9 mouse cellular contexts compared by ENCODE assay signal in genomic region chr7:28596436-28597276, GRCm38 (mm10). TPM values are rescaled to one million over a fixed set of nuclear protein-coding genes. Genes with fewer than 3 reads are reported as not detected.
DNase-seq lines count a peak whose midpoint lies in the region; ATAC-seq lines count a peak whose summit lies in the region.
"Had no signal": no experiment of that assay in that cellular context is flagged by ENCODE, and none has a peak within 500 bp of the region (broad histone marks: within the 10 kb centered on the region; RNA-seq: fewer than 3 reads in every experiment).

No protein-coding gene starts in this region.

- peak overlapping the region; percentile 66 for H3K9ac ChIP-seq in intestine, embryonic 14.5 days (ENCODE audit: low read length)
- H3K9ac ChIP-seq in liver, embryonic 15.5 days = peak overlapping the region; percentile 76
- peak overlapping the region; percentile 78 for H3K9ac ChIP-seq in neural tube, embryonic 13.5 days

- peak; percentile 73 for ATAC-seq in intestine, embryonic 14.5 days (replicated peaks; ENCODE audit: low FRiP score, low TSS enrichment, low read depth)
- ATAC-seq in liver, embryonic 15.5 days (ENCODE audit: insufficient read depth) = peak; percentile 91
- ATAC-seq in neural tube, embryonic 13.5 days (ENCODE audit: low read depth) = 0 out of 2 replicates have a peak, but pooled peaks have one; percentile 7

- peaks cover 51% of the 10 kb centered on the region for H3K4me1 ChIP-seq in intestine, embryonic 14.5 days (replicated peaks; ENCODE audit: control insufficient read depth, insufficient read depth, low read length)
- H3K4me1 ChIP-seq in liver, embryonic 15.5 days (replicated peaks) = peaks cover 76% of the 10 kb centered on the region
- H3K4me1 ChIP-seq in neural tube, embryonic 13.5 days (replicated peaks) = peaks cover 66% of the 10 kb centered on the region

- H3K9me3 ChIP-seq in intestine, embryonic 14.5 days (ENCODE audit: control insufficient read depth, low read length) = no peaks in the 10 kb centered on the region
- H3K9me3 ChIP-seq in liver, embryonic 15.5 days (replicated peaks) = no peaks in the 10 kb centered on the region
- no peaks in the 10 kb centered on the region for H3K9me3 ChIP-seq in neural tube, embryonic 13.5 days

- H3K36me3 ChIP-seq in intestine, embryonic 14.5 days (ENCODE audit: control insufficient read depth, insufficient read depth, low read length) = peaks cover 5% of the 10 kb centered on the region; the same call in 1 of the 2 replicates
- peaks cover 14% of the 10 kb centered on the region; the same call in 1 of the 2 replicates for H3K36me3 ChIP-seq in liver, embryonic 15.5 days (replicated peaks)
- no peaks in the 10 kb centered on the region for H3K36me3 ChIP-seq in neural tube, embryonic 13.5 days

- no peaks in the 10 kb centered on the region for H3K27me3 ChIP-seq in intestine, embryonic 14.5 days (replicated peaks; ENCODE audit: control insufficient read depth, insufficient read depth, low read length)
- H3K27me3 ChIP-seq in liver, embryonic 15.5 days = no peaks in the 10 kb centered on the region
- no peaks in the 10 kb centered on the region for H3K27me3 ChIP-seq in neural tube, embryonic 13.5 days

- H3K4me2 ChIP-seq in intestine, embryonic 14.5 days (ENCODE audit: low read length) = peak overlapping the region; percentile 78
- peak overlapping the region; percentile 82 for H3K4me2 ChIP-seq in liver, embryonic 15.5 days
- H3K4me2 ChIP-seq in neural tube, embryonic 13.5 days = peak overlapping the region; percentile 90

- WGBS in intestine, embryonic 14.5 days = 37% methylated on average over 20 of the region's 20 CpGs
- 58% methylated on average over 20 of the region's 20 CpGs for WGBS in liver, embryonic 15.5 days (ENCODE audit: insufficient replicate concordance)
- 31% methylated on average over 20 of the region's 20 CpGs for WGBS in neural tube, embryonic 13.5 days

- peak; percentile 71 for DNase-seq in urinary bladder, postnatal 14 days (ENCODE audit: low spot score)
- DNase-seq in urinary bladder, postnatal 25 days (ENCODE audit: low spot score) = no peak
- DNase-seq in embryo, embryonic 9.5 days (ENCODE audit: extremely low spot score) = peak; percentile 52
- peak; percentile 75 for DNase-seq in intestine, embryonic 14.5 days (ENCODE audit: low spot score)
- DNase-seq in left cerebral cortex, adult 11 months (ENCODE audit: low spot score) = no peak
- no peak for DNase-seq in thymus, postnatal 25 days

- peak overlapping the region; percentile 86 for H3K27ac ChIP-seq in intestine, embryonic 14.5 days (ENCODE audit: low read depth)
- peak overlapping the region; percentile 95 for H3K27ac ChIP-seq in liver, embryonic 15.5 days (replicated peaks)
- H3K27ac ChIP-seq in neural tube, embryonic 13.5 days (replicated peaks) = peak overlapping the region; percentile 89; the same call in 1 of the 2 replicates

- H3K4me3 ChIP-seq in intestine, embryonic 14.5 days (ENCODE audit: low read depth, low read length) = peak overlapping the region; percentile 64
- peak overlapping the region; percentile 80 for H3K4me3 ChIP-seq in liver, embryonic 15.5 days (replicated peaks)
- H3K4me3 ChIP-seq in neural tube, embryonic 13.5 days = peak overlapping the region; percentile 63

RNA-seq across cellular contexts. Expression of gene Samd4b, which starts 1.3 kb away (rescaled TPM):
- polyA plus RNA-seq in intestine, embryonic 14.5 days (2014; fragmentation: Nextera tagmentation; extraction: Ambion mirVana) = 26.7 and 27.7 TPM in 2 replicates
- polyA plus RNA-seq in liver, embryonic 15.5 days (2015; fragmentation: Nextera tagmentation; extraction: Ambion mirVana) = 5.6 and 6.6 TPM in 2 replicates
- 25.6 and 26.9 TPM in 2 replicates for polyA plus RNA-seq in neural tube, embryonic 13.5 days (2015; fragmentation: Nextera tagmentation; extraction: Ambion mirVana)

RNA-seq across cellular contexts. Expression of gene Pak4, which starts 1.3 kb away (rescaled TPM):
- 50.2 and 50.8 TPM in 2 replicates for polyA plus RNA-seq in intestine, embryonic 14.5 days (2014; fragmentation: Nextera tagmentation; extraction: Ambion mirVana)
- 17.9 and 19.2 TPM in 2 replicates for polyA plus RNA-seq in liver, embryonic 15.5 days (2015; fragmentation: Nextera tagmentation; extraction: Ambion mirVana)
- 20.1 and 20.2 TPM in 2 replicates for polyA plus RNA-seq in neural tube, embryonic 13.5 days (2015; fragmentation: Nextera tagmentation; extraction: Ambion mirVana)

RNA-seq across cellular contexts. Expression of gene Acp7, which starts 34.5 kb away (rescaled TPM):
- polyA plus RNA-seq in intestine, embryonic 14.5 days (2014; fragmentation: Nextera tagmentation; extraction: Ambion mirVana) = not detected in 2 replicates
- not detected in 2 replicates for polyA plus RNA-seq in liver, embryonic 15.5 days (2015; fragmentation: Nextera tagmentation; extraction: Ambion mirVana)
- polyA plus RNA-seq in neural tube, embryonic 13.5 days (2015; fragmentation: Nextera tagmentation; extraction: Ambion mirVana) = not detected in 2 replicates
- polyA plus RNA-seq: gonadal fat pad, adult 2 months had no signal

RNA-seq across cellular contexts. Expression of gene Nccrp1, which starts 49.6 kb away (rescaled TPM):
- polyA plus RNA-seq in intestine, embryonic 14.5 days (2014; fragmentation: Nextera tagmentation; extraction: Ambion mirVana) = not detected in 2 replicates
- not detected in 2 replicates for polyA plus RNA-seq in liver, embryonic 15.5 days (2015; fragmentation: Nextera tagmentation; extraction: Ambion mirVana)
- polyA plus RNA-seq in neural tube, embryonic 13.5 days (2015; fragmentation: Nextera tagmentation; extraction: Ambion mirVana) = not detected in 2 replicates

RNA-seq across cellular contexts. Expression of gene Sycn, which starts 56.0 kb away (rescaled TPM):
- polyA plus RNA-seq in intestine, embryonic 14.5 days (2014; fragmentation: Nextera tagmentation; extraction: Ambion mirVana) = 15.7 and 17.9 TPM in 2 replicates
- 0.68 TPM in 1 of 2 replicates, not detected in the other for polyA plus RNA-seq in liver, embryonic 15.5 days (2015; fragmentation: Nextera tagmentation; extraction: Ambion mirVana)
- polyA plus RNA-seq in neural tube, embryonic 13.5 days (2015; fragmentation: Nextera tagmentation; extraction: Ambion mirVana) = not detected in 2 replicates

Comparison
In these comparisons a context has a peak if more than half of its experiments do, and no peak if none do; other contexts are left out.
1. DNase-seq: peak in urinary bladder, postnatal 14 days (single experiment), embryo, embryonic 9.5 days (single experiment) and intestine, embryonic 14.5 days (single experiment); none in urinary bladder, postnatal 25 days (single experiment), left cerebral cortex, adult 11 months (single experiment) and thymus, postnatal 25 days (single experiment).
2. ATAC-seq: peak in every context shown above with its lines; median percentile 91 in liver, embryonic 15.5 days; 73 in intestine, embryonic 14.5 days; 7 in neural tube, embryonic 13.5 days.
3. Peak in every context shown above with its lines, with median percentiles within 50 percentile points of each other: H3K27ac ChIP-seq, H3K4me2 ChIP-seq, H3K4me3 ChIP-seq and H3K9ac ChIP-seq.